Mouse (Mus musculus): ENCODE results near the gene Acap2. TPM values are rescaled to one million over a fixed set of nuclear protein-coding genes. Genes with fewer than 3 reads are reported as not detected.
A peak's percentile ranks its signal among the peaks of the same experiment; 100 is the strongest.

Acap2 gene
- total RNA-seq (2021): 10 to 100 TPM; 18.2 to 23.9 TPM

DNA sequence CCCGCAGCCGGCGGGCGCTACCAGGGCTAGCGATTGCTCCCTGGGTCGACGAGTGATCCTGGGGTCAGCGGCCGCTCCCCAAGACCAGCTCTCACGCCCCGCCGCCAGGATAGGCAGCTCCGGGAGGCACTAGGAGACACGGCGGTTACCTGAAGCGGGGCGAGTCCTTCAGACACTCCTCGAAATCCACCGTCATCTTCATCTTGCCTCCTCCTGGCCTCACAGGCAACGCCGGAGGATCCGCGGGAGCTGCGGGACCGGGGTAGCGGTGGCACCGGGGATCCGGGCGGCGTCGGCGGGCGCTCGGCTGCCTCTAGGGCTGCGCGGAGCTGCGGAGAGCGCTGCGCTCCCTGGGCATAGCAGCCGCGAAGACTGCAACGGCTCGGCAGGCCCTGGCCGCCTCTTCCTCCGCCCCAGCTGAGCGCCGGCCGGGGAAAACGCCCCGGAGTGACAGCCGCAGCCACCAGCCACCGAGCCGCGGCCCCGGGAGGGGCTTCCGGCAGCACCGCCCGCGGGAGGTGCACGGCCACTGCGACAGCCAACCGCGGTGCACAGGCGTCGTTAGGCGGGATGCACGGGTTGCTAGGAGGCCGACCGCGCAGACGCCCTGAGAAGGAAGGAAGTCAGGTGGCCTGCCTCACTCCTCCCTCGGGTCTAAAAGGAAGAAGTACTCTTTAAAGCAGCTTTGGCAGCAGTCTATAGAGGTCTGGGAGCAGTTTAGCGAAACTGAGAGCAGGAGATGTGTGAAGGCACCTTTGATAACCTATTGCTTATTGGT lies at the start of gene Acap2:
TSS of gene Acap2 (minus strand) at position 456 of the 778 bp plus-strand sequence.
- DNase-seq (ENCODE audit: low spot score): peak; percentile 99
- intact Hi-C loops (cut with DNase I): loop anchor here (5.0 kb wide), 2 partner anchors 71 to 119 kb away; partner anchors contain the start of gene Xxylt1

GRCm38 (mm10) chr16:31249401-31249800 lies 48.4 kb upstream of the Acap2 start:
- intact Hi-C loops (cut with DNase I): no loop called here
- DNase-seq (ENCODE audit: low spot score): no peak

DNA sequence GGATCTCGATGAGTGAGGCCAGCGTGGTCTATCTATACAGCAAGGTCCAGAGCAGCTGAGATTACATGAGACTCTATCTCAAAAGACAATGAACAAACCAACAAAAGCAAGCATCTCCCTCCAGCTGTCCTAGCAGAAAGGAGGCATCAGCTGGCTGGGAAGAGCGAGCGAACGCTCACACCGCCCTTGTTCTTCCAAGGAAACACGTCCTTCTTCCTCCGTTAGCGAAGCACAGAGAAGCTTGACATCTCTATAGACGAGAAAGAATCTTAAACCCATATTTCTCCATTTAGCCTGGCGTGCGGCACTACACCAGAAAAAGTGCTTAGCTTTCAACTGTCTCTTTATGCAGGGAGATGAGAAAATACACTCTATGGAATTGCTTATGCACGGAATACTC lies 47.7 kb upstream of the Acap2 start:
- intact Hi-C loops (cut with DNase I): no loop called here
- DNase-seq (ENCODE audit: low spot score): no peak

DNA sequence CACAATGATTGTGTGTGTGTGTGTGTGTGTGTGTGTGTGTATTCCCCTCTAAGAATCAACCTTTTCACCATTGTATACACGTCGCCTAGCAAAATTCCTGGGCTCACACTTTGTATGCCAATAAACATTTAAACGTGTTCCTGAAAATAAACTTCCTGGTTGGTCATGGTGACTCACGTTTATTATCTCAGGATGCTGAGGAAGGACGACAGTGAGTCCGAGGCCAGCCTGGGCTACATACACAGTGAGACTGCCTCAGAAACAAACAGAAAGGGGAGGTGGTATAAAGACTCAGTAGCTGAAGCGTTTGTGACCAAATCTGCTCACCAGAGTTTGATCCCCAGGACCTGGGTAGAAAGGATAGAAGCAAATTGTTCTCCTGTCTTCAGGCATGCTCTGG lies 46.4 kb upstream of the Acap2 start:
- DNase-seq (ENCODE audit: low spot score): no peak
- intact Hi-C loops (cut with DNase I): no loop called here

DNA sequence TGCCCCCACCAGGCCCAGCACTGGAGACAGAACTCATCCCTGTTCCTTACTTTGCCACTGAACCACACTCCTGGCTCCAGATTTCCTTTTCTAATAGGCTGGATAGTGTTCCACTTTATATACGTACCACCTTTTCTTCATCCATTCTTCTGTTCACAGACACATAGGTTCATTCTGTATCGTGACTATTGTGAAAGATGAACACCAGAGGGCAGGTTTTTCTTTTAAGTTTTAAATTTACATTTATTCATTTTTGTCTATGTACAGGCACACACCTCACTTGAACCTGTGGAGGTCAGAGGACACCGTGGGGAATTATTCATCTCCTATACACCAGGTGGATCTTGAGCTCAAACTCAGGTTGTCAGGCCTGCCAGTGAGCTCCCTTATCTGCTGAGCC lies 43.0 kb upstream of the Acap2 start:
- DNase-seq (ENCODE audit: low spot score): no peak
- intact Hi-C loops (cut with DNase I): loop anchor here (1.0 kb wide), 1 partner anchor 103 kb away; no protein-coding TSS in a partner anchor

- DNase-seq (ENCODE audit: low spot score): no peak
- intact Hi-C loops (cut with DNase I): no loop called here
Measured at GRCm38 (mm10) chr16:31241433-31241832, 40.4 kb upstream of the Acap2 start.

GRCm38 (mm10) chr16:31240569-31240968 lies 39.5 kb upstream of the Acap2 start:
- intact Hi-C loops (cut with DNase I): no loop called here
- no peak for DNase-seq (ENCODE audit: low spot score)

DNA sequence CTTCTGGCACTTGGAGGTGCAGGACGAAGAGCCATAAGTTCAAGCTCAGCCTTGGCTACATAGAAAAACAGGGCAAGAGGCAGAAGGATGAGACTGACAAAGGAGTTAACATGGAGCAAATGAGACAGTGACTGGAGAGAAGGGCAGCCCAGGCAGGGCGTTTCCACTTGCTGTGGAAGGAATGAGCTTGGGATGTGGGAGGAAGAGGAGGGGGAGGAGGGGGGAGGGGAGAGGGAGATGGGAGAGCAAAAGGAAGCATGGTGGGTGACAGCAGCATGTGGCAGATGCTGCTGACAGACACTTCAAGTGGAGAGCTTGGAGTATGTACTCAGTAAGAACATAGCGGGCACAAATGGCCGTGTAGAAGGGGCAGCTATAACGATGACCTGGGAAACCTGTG lies 37.2 kb upstream of the Acap2 start:
- intact Hi-C loops (cut with DNase I): no loop called here
- no peak for DNase-seq (ENCODE audit: low spot score)

GRCm38 (mm10) chr16:31235457-31236310 lies 34.6 kb upstream of the Acap2 start:
- intact Hi-C loops (cut with DNase I): no loop called here
- DNase-seq (ENCODE audit: low spot score): no peak

GRCm38 (mm10) chr16:31234808-31235456 lies 33.9 kb upstream of the Acap2 start:
- intact Hi-C loops (cut with DNase I): no loop called here

GRCm38 (mm10) chr16:31234356-31234755 lies 33.3 kb upstream of the Acap2 start:
- no peak for DNase-seq (ENCODE audit: low spot score)
- intact Hi-C loops (cut with DNase I): no loop called here

More at GRCm38 (mm10) chr16:31234808-31235456, 33.9 kb upstream of the Acap2 start:
- no peak for DNase-seq (ENCODE audit: low spot score)

DNA sequence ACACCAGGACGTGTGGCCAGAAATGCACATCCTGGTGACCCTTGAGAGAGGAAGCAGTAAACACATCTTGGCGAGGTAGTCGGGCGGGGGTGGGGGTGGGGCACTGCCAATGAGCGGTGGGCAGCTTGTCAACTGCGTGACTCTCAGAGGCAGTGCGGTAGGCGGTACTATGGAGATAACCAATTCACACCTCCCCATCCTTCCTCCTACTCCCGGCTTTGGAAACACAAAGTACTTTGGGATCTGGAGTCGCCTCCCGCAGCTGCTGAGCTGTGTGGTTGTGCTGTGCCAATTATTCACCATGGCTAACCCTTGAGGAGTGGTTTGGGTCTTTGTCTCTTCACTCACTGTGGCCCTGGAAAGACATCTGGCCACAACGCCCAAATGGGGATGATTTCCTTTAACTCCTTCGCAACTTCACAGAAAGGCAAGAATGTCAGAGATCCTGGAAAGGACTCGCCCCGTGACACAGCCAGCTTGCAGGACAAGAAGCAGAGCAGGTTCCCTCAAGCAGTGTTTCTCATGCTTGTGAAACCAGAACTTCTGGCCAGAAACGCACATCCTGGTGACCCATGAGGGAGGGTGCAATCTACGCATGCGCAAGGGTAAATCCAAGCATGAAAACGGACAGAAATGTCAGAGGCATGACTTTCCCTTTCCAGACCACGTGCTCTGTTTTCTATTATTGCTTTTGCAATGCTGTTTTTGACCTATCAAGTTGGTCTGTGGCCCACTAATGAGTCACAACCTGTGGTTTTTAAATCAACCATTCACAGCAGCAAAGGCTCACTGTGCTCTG lies 32.7 kb upstream of the Acap2 start:
- intact Hi-C loops (cut with DNase I): no loop called here

GRCm38 (mm10) chr16:31233167-31233498 lies 32.1 kb upstream of the Acap2 start:
- peak; percentile 5 for DNase-seq (ENCODE audit: low spot score)
- intact Hi-C loops (cut with DNase I): no loop called here

More for the DNA sequence above, 32.7 kb upstream of the Acap2 start:
- DNase-seq (ENCODE audit: low spot score): peak; percentile 82

DNA sequence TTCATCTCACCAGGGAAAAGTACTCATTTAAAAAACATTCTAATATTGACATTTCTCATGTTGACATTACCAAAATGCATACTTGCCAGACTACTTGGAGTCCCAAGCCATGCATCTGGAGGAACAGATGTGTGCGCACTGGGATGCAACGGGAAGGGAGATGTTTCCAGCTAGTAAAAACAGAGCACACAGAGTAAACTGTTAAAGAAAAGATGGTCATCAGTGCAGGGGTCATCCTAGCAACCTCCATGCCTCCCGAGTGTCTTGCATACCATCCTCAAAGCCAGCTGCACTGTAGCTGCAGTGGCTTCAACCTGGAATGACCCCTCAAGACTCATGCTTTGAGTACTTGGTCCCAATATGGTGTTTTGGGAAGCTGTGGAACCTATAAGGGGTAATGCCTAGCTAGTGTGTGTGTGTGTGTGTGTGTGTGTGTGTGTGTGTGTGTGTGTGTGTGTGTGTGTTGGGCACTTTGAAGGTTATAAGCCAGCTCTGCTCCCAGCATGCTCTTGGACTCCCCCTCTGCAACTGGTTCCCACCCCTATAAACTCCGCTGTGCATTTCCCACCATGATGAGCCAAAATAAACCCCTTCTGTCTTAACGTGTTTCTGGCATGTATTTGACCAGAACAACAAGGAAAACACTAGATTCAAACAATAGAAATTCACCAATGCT lies 31.6 kb upstream of the Acap2 start:
- no peak for DNase-seq (ENCODE audit: low spot score)
- intact Hi-C loops (cut with DNase I): no loop called here

DNA sequence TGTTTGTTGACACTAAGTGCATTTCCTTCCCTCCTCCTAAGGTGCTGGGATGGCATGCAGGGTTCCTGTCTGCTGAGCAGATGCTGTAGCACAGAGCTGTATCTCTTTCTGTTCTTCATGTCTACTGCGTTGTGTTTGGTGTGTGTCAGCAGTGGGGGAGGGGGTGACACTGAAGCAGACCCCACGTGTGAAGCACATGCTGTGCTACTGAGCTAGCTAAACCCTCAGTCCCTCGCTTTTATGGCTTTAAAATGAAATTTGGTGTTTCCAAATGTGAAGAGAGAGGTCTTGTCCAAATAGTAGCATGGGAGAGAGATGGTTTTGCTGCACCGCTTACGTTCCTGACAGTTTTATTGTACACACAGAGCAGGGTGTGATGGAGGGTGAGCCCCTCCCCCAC lies 30.5 kb upstream of the Acap2 start:
- intact Hi-C loops (cut with DNase I): no loop called here
- DNase-seq (ENCODE audit: low spot score): no peak

- DNase-seq (ENCODE audit: low spot score): no peak
Measured at GRCm38 (mm10) chr16:31227746-31228145, 26.7 kb upstream of the Acap2 start.

GRCm38 (mm10) chr16:31215271-31215670 lies 14.2 kb upstream of the Acap2 start:
- DNase-seq (ENCODE audit: low spot score): no peak
- intact Hi-C loops (cut with DNase I): no loop called here

More at GRCm38 (mm10) chr16:31227746-31228145, 26.7 kb upstream of the Acap2 start:
- intact Hi-C loops (cut with DNase I): no loop called here

- intact Hi-C loops (cut with DNase I): no loop called here
- DNase-seq (ENCODE audit: low spot score): no peak
Measured at GRCm38 (mm10) chr16:31213463-31213862, 12.4 kb upstream of the Acap2 start.

DNA sequence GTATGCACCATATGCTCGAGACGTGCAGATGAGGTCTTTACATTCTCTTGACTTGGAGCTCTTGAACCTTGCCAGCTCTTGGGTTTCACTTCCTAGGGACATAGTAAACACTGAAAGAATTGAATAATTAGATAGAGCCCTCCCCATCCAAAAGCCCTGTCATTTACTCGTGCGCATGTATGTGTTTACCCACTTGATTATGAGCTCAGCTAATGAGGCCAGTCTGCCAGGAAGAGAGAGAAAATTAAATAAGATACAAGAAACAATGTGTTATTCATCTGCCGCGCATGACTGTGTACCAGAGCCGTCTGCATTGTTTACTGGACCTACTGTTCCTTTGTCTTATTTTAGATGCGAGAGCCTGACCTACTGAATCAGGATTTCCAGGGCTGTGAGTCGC lies 10.5 kb upstream of the Acap2 start:
- no peak for DNase-seq (ENCODE audit: low spot score)
- intact Hi-C loops (cut with DNase I): no loop called here

All from heart, postnatal 25 days (tissue).